Mouse (Mus musculus) CH12.LX (cell line): ENCODE data around the gene Pnliprp1.

Experiments used
- CTCF ChIP-seq, 2 experiments: IDR thresholded peaks in 1 of 2; conservative IDR thresholded peaks in 1 of 2; 2 replicates each; pipeline ENCODE4 v1.5.1; 2011 to 2012; ENCODE audit warnings: low read depth in 2 of 2, low read length in 2 of 2, improper control_type of control experiment in 1 of 2, inconsistent platforms in 1 of 2, mild to moderate bottlenecking in 1 of 2, moderate library complexity in 1 of 2
- E2F4 ChIP-seq: IDR thresholded peaks from 2 replicates; pipeline ENCODE4 v1.6.1; 2011; ENCODE audit warnings: low read depth, low read length, improper control_type of control experiment; ENCODE audit not compliant: insufficient replicate concordance
- MEF2A ChIP-seq: IDR thresholded peaks from 2 replicates; pipeline ENCODE4 v1.6.1; 2014; ENCODE audit warnings: low read depth, mild to moderate bottlenecking, inconsistent platforms, low read length, improper control_type of control experiment, borderline replicate concordance
- POLR2A ChIP-seq: IDR thresholded peaks from 2 replicates; pipeline ENCODE4 v1.6.1; 2011; ENCODE audit warnings: low read depth, mild to moderate bottlenecking, improper control_type of control experiment, low read length
- SMC3 ChIP-seq: IDR thresholded peaks from 2 replicates; pipeline ENCODE4 v1.6.1; 2011; ENCODE audit warnings: low read depth, low read length, improper control_type of control experiment
- TCF12 ChIP-seq: IDR thresholded peaks from 2 replicates; pipeline ENCODE4 v1.6.1; 2014; ENCODE audit warnings: low read depth, mild to moderate bottlenecking, inconsistent platforms, low read length, improper control_type of control experiment
- ZC3H11A ChIP-seq: IDR thresholded peaks from 2 replicates; pipeline ENCODE4 v1.6.1; 2012; ENCODE audit warnings: low read depth, mild to moderate bottlenecking, inconsistent platforms, low read length, improper control_type of control experiment
- ZNF384 ChIP-seq: IDR thresholded peaks from 2 replicates; pipeline ENCODE4 v1.6.1; 2012; ENCODE audit warnings: low read depth, low read length, improper control_type of control experiment, inconsistent platforms

DNA sequence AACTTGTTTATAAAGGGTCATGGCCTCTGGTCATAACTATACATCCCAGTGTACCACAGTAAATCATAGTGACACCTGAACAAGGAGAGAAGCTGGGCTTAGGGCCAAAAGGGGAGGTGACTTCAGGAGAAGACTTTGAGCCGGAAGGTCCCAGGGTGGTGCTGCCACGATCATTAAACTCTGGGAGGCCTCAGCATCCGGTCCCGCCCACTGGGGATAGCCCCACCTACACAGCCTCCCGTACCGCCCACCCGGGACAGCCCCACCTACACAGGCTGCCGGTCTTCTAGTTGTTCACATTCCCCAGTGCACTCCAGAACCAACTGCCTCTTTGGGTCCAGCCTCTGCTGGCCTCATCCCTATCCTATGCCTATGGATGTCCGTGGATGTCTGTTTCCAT is 30.7 kb downstream of the Pnliprp1 start, which contains the start of gene Pnliprp2:
- TF ChIP-seq POLR2A (no peak), E2F4 (no peak), CTCF (conservative IDR thresholded peaks at IDR 0.05 in 1 of 2, IDR thresholded peaks at IDR 0.05 in 1 of 2; ENCODE audit: low read depth in 2 of 2, low read length in 2 of 2) (no peak), TCF12 (no peak), ZC3H11A (no peak), MEF2A (no peak), ZNF384 (no peak), SMC3 (no peak)
